Mouse (Mus musculus) neural tube, embryonic 11.5 days (tissue): ENCODE measurements around the gene Hc. TPM values are rescaled to one million over a fixed set of nuclear protein-coding genes. Genes with fewer than 3 reads are reported as not detected.
A peak's percentile ranks its signal among the peaks of the same experiment; 100 is the strongest.

ENCODE experiments used
- ATAC-seq: fragments of 200-750 bp; cut with Nextera tagmentation; 2 replicates; pipeline ENCODE4 v1.8.0; 2017; ENCODE audit warnings: moderate number of reproducible peaks, mild to moderate bottlenecking, moderate TSS enrichment, moderate library complexity; ENCODE audit not compliant: insufficient read depth, low FRiP score, low TSS enrichment
- DNase-seq: peaks from one replicate; pipeline ENCODE4 v3.0.0-alpha.2; 2015; ENCODE audit warnings: low spot score
- H3K27ac ChIP-seq: fragments of 300-500 bp; sonication (generic); 2 replicates; pipeline ENCODE4 v1.5.1; 2014; ENCODE audit warnings: low read depth, mild to moderate bottlenecking, low read length
- H3K27me3 ChIP-seq: fragments of 300-500 bp; sonication (generic); 2 replicates; pipeline ENCODE4 v1.6.1; 2014; ENCODE audit warnings: mild to moderate bottlenecking, low read length, mixed read lengths; ENCODE audit not compliant: control insufficient read depth, insufficient read depth
- H3K36me3 ChIP-seq: fragments of 300-500 bp; sonication (generic); 2 replicates; pipeline ENCODE4 v1.6.1; 2014; ENCODE audit warnings: mild to moderate bottlenecking, low read length, moderate library complexity, mixed read lengths; ENCODE audit not compliant: control insufficient read depth, insufficient read depth
- H3K4me1 ChIP-seq: fragments of 300-500 bp; sonication (generic); 2 replicates; pipeline ENCODE4 v1.6.1; 2014; ENCODE audit warnings: low read length, mixed read lengths; ENCODE audit not compliant: control insufficient read depth, insufficient read depth
- H3K4me2 ChIP-seq: fragments of 300-500 bp; sonication (generic); 2 replicates; pipeline ENCODE4 v1.6.1; 2014; ENCODE audit warnings: low read depth, mild to moderate bottlenecking, moderate library complexity
- H3K4me3 ChIP-seq: fragments of 300-500 bp; sonication (generic); 2 replicates; pipeline ENCODE4 v1.5.1; 2014; ENCODE audit warnings: low read depth, low read length
- H3K9ac ChIP-seq: fragments of 300-500 bp; sonication (generic); 2 replicates; pipeline ENCODE4 v1.6.1; 2014; ENCODE audit warnings: mild to moderate bottlenecking, low read length
- H3K9me3 ChIP-seq: fragments of 300-500 bp; sonication (generic); 2 replicates; pipeline ENCODE4 v1.6.1; 2016; ENCODE audit warnings: low read length; ENCODE audit not compliant: control insufficient read depth
- WGBS: fragments of 180-500 bp; shearing (Covaris S2); extraction: QIAGEN DNeasy Blood & Tissue Kit; methylation state at CpG from one replicate; pipeline ENCODE4 v1.1.7; 2014; 5-methylcytosine and 5-hydroxymethylcytosine counted together
- polyA plus RNA-seq: library from polyadenylated mRNA; unstranded; fragments of >200 nt; fragmentation: Nextera tagmentation; extraction: Ambion mirVana; gene quantifications from 2 replicates; pipeline ENCODE4 v1.2.1, GENCODE M21; 2014

Gene Hc
- not detected in 2 replicates for polyA plus RNA-seq

DNA sequence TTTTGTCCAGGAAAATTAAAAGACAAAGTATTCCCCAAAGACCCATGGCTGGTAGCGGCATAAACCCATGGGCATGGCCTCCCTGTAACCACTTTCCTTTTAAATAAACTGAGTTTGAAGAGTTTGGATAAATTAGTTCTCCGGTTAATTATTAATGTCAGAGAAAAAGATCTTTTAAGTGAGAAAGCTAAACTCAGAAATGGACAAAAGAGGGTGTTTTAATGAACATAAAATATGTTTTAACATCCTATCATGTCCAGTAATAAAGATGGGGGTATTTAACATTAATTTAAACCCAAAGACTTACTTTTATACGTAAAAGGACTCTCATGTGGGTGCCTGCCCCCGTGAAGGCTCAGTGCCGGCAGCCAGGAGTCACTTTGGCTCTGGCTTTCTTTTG, at the start of gene Hc:
TSS of gene Hc (minus strand) at position 101 of the 400 bp plus-strand sequence.
- Histone ChIP-seq H3K36me3 (no peaks in the 10 kb centered on the region), H3K27me3 (no peaks in the 10 kb centered on the region), H3K27ac (no peak within 1 kb of the TSS), H3K4me3 (no peak within 1 kb of the TSS), H3K9ac (no peak within 1 kb of the TSS), H3K4me1 (no peaks in the 10 kb centered on the region), H3K4me2 (no peak within 1 kb of the TSS), H3K9me3 (no peaks in the 10 kb centered on the region)
- DNase-seq (no peak), ATAC-seq (no peak)
- 81% methylated on average over 5 of the region's 5 CpGs for WGBS

DNA sequence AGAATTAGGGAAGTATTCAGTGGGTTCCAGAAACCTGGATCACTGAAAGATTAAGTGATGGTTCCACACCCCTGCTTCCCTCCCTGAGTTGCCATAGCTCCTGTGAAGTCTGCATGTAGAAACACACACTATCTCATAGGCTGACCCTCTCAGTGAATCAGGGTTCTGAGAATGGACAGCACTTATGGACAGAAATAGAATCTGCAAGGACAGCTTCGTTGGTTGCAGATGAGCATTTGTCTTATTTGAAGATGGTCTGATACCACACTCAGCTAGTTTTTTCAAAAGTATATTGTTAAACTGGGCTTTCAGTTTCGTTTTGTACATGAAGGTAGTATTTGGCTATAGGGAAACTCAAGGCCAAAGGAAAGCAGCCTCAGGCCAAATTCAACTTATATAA, 49.3 kb upstream of the Hc start:
- no peak overlapping the region for H3K9ac ChIP-seq
- H3K9me3 ChIP-seq: no peaks in the 10 kb centered on the region
- DNase-seq (no peak), ATAC-seq (no peak)
- 79% methylated on average over 2 of the region's 2 CpGs for WGBS
- no peaks in the 10 kb centered on the region for H3K27me3 ChIP-seq
- H3K27ac ChIP-seq: no peak overlapping the region
- H3K4me2 ChIP-seq: no peak overlapping the region
- no peak overlapping the region for H3K4me3 ChIP-seq
- H3K4me1 ChIP-seq: no peaks in the 10 kb centered on the region
- no peaks in the 10 kb centered on the region for H3K36me3 ChIP-seq

DNA sequence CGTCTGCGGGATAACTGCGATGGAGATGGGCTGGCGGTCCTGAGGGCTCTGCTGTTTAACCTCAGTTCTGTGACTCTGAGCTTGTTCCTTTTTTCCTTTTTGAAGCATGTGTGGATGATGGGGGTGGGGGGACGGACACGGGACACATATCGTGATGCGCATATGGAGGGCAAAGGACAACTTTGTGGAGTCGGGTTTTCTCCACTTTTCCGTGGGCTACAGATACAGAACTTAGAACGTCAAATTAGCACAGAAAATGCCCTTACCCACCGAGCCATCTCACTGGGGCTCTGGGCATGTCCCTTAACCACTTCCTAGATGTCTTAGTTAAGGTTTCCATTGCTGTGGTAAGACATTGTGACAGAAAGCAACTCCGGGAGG, 48.7 kb upstream of the Hc start:
- H3K36me3 ChIP-seq: no peaks in the 10 kb centered on the region
- no peak overlapping the region for H3K27ac ChIP-seq
- H3K4me1 ChIP-seq: no peaks in the 10 kb centered on the region
- ATAC-seq: 0 out of 2 replicates have a peak, but pooled peaks have one; percentile 10
- no peaks in the 10 kb centered on the region for H3K9me3 ChIP-seq
- H3K27me3 ChIP-seq: no peaks in the 10 kb centered on the region
- 3% methylated on average over 13 of the region's 13 CpGs for WGBS
- DNase-seq: no peak
- H3K4me2 ChIP-seq: peak overlapping the region; percentile 72
- peak overlapping the region; percentile 82 for H3K4me3 ChIP-seq
- H3K9ac ChIP-seq: peak overlapping the region; percentile 87

DNA sequence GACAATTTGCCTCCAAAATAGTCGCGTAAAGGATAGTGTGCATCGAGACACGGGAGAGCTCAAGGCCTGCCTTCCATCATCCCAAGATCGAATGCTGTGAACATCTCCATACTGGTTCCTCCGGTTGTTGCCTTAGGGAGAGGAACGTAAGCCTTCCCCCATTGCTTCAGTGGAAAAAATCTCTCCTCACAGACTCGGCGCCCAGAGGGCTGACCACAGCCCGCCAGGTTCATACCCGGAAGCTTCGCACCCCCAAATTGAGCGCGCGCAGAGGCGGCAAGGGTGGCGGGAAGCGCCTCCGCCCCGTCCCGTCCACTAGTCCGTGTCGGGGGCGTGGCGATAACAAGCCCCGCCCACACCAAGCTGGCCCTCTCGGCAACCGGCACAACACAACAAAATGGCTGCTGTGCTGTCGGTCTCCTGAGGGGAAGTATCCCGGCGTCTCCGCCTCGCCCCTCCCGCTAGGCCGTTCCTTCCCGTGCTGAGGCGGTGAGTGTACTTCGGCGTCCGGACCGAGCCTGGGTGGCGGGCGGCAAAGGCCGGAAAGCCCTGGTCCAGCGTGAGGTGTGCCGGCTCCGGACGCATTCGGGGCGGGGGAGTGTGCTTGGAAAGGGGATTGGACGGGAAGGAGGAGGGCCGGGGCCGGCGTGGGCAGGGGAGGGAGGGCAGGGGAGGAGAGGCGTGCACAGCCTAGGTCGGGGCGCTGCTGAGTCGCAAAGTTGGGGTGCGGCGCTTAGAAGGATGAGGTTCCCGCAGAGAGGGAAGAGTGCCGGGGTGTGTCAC, 48.1 kb upstream of the Hc start, which contains the start of gene Cntrl:
TSS of gene Cntrl (plus strand) at position 352 of the 783 bp plus-strand sequence.
- Histone ChIP-seq H3K27ac (0 out of 2 replicates have a peak within 1 kb of the TSS, but pooled peaks have one; percentile 62), H3K9me3 (no peaks in the 10 kb centered on the region), H3K9ac (peak within 1 kb of the TSS; percentile 87), H3K36me3 (no peaks in the 10 kb centered on the region), H3K4me3 (peak within 1 kb of the TSS; percentile 82), H3K4me2 (peak within 1 kb of the TSS; percentile 72), H3K27me3 (no peaks in the 10 kb centered on the region), H3K4me1 (no peaks in the 10 kb centered on the region)
- whole genome bisulfite sequencing: under 1% methylated on average over 61 of the region's 62 CpGs
- ATAC-seq (peak; percentile 97), DNase-seq (peak; percentile 96)

DNA sequence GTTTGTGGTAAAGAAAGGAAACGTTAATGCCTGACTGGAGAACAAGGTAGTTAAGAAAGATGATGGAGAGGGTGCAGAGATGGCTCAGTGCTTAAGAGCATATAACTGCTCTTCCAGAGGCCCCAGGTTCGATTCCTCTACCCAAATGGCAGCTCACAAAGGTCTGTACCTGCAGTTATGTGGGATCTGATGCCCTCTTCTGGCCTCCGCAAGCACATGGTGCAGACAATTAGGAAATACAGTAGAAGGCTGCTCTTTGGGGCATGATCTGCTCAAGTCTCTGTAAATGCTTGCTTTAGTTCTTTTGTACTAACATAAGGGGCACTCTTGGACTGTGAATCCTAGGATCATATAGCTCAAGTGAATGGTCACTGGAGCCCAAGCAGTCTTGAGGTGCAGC, 47.5 kb upstream of the Hc start:
- DNase-seq (peak; percentile 53), ATAC-seq (peak; percentile 28)
- peak overlapping the region; percentile 72 for H3K4me2 ChIP-seq
- H3K9me3 ChIP-seq: no peaks in the 10 kb centered on the region
- H3K4me3 ChIP-seq: peak overlapping the region; percentile 82
- no peaks in the 10 kb centered on the region for H3K4me1 ChIP-seq
- 39% methylated on average over 3 of the region's 3 CpGs for WGBS
- H3K9ac ChIP-seq: peak overlapping the region; percentile 87
- no peaks in the 10 kb centered on the region for H3K36me3 ChIP-seq
- no peaks in the 10 kb centered on the region for H3K27me3 ChIP-seq
- no peak overlapping the region for H3K27ac ChIP-seq

DNA sequence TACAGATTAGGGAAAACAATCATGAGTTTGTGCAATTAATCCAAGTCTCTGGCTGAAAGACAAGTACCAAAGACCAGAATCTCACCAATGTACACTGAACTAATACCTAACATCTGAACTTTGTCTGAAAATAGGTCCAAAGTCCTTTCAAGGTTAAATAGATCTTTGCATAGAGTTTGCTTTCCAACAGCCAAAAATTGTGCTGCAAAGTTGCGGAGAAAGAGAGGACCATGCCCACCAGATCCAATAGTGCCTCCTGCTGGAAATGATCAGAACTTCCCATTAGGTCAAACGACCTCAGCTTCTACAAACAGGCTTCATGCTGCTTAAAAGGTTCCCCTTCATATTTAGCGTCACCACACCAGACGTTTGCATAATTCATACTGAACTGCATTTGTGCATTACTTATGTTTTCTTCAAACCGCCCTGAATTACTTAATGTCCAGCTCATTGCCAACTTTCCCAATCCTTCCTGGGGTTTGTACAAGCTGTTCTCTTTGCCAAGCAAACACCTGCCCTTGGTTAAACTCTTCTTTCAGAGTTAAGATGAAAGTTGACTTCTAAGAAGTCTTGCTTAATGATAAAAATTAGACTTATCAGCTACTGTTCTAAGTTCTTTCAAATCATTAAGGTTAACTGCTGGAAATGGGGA, 46.9 kb upstream of the Hc start:
- no peak for DNase-seq
- Histone ChIP-seq H3K36me3 (no peaks in the 10 kb centered on the region), H3K27ac (no peak overlapping the region), H3K9ac (no peak overlapping the region), H3K27me3 (no peaks in the 10 kb centered on the region), H3K9me3 (no peaks in the 10 kb centered on the region), H3K4me2 (no peak overlapping the region), H3K4me1 (no peaks in the 10 kb centered on the region), H3K4me3 (no peak overlapping the region)
- no peak for ATAC-seq
- 54% methylated on average over 5 of the region's 5 CpGs for WGBS

DNA sequence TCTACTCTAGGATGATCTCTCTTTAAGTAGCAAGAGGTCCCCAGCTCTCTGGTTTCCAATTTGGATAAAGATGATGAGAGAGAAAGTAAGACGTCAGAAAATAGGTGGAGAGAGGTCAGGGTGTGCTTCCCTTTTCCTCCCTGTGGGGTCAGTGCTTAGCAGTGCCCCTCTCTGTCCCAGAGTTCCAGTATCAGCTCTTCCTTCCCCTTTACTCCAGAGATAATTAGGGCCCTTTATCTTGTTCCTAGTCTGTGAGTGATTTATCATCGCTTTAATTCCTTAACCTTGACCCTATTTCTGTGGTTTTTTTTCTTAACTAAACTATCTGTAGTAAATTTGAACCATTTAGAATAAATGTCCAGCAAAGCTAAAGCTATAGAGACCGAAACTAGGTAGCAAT, 43.6 kb upstream of the Hc start:
- H3K27me3 ChIP-seq: no peaks in the 10 kb centered on the region
- DNase-seq: no peak
- ATAC-seq: no peak
- WGBS: 66% methylated on average over 3 of the region's 3 CpGs
- H3K4me3 ChIP-seq: no peak overlapping the region
- no peak overlapping the region for H3K9ac ChIP-seq
- no peak overlapping the region for H3K4me2 ChIP-seq
- no peaks in the 10 kb centered on the region for H3K36me3 ChIP-seq
- no peaks in the 10 kb centered on the region for H3K4me1 ChIP-seq
- no peaks in the 10 kb centered on the region for H3K9me3 ChIP-seq
- H3K27ac ChIP-seq: no peak overlapping the region

DNA sequence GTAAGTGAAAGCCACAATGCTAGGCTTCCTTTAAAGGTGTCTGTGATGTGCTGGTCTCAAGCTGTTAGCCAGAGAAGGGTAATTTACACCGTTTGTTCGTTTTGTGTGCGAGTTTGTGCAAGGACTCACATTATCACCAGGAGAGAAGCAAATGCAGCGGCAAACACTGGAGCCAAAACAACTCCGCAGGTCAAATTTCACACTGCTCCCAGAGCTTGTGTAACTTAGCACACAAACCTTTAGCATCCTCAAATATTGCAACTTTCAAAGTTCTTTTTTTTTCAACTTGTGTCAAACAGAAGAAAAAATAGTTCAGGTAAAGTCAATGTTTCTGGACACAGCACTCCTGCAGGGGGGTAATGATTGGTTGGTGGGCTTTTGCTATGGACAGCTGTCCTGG, 42.3 kb upstream of the Hc start:
- Histone ChIP-seq H3K4me2 (no peak overlapping the region), H3K36me3 (no peaks in the 10 kb centered on the region), H3K4me3 (no peak overlapping the region), H3K9ac (no peak overlapping the region), H3K27ac (no peak overlapping the region), H3K9me3 (no peaks in the 10 kb centered on the region), H3K4me1 (no peaks in the 10 kb centered on the region), H3K27me3 (no peaks in the 10 kb centered on the region)
- DNase-seq (no peak), ATAC-seq (no peak)
- 64% methylated on average over 5 of the region's 5 CpGs for WGBS

DNA sequence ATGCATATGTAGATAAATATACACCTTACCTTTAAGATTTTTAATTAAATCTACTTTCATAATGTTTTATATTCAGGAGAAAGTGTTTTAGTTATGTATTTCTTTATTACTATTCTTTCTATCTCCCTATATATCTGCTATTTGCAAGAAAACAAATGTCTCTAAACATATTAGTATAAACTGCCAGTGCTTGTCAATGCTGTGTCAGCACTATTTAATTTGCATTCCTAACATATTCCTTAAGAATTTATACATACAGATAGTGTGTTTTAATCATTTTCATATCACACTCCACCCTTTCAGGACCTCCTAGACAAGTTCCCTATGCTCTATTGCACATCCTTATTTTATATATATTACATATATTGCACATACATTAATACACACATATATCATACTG, 41.5 kb upstream of the Hc start:
- H3K4me3 ChIP-seq: no peak overlapping the region
- H3K4me1 ChIP-seq: no peaks in the 10 kb centered on the region
- no peak overlapping the region for H3K4me2 ChIP-seq
- no peak overlapping the region for H3K9ac ChIP-seq
- DNase-seq (no peak), ATAC-seq (no peak)
- H3K27me3 ChIP-seq: no peaks in the 10 kb centered on the region
- H3K27ac ChIP-seq: no peak overlapping the region
- no peaks in the 10 kb centered on the region for H3K9me3 ChIP-seq
- H3K36me3 ChIP-seq: no peaks in the 10 kb centered on the region
